ENCODE assay signal across 8 mouse cellular contexts in genomic region chr9:90076849-90077461, GRCm38 (mm10). TPM values are rescaled to one million over a fixed set of nuclear protein-coding genes. Genes with fewer than 3 reads are reported as not detected.
DNase-seq lines count a peak whose midpoint lies in the region; ATAC-seq lines count a peak whose summit lies in the region.

No protein-coding gene starts in this region.

- DNase-seq in CD8-positive naive resting alpha-beta T cell, adult 2 months (ENCODE audit: low read depth in 2 of 2, low spot score in 2 of 2), result peak; percentile 26 to 42
- DNase-seq in adrenal gland, postnatal 10 days, result peak; percentile 87
- peak; percentile 20 for DNase-seq in embryonic facial prominence, embryonic 14.5 days (ENCODE audit: low spot score)
- DNase-seq in heart, postnatal 36 days, result peak; percentile 68 to 84
- peak; percentile 35 to 71 for DNase-seq in layer of hippocampus, adult 18-20 months (ENCODE audit: low spot score in 2 of 2)
- peak; percentile 81 for DNase-seq in lung, postnatal 14 days
- peak; percentile 59 to 71 for DNase-seq in right cerebral cortex, postnatal 10 days (ENCODE audit: low spot score in 2 of 2)
- peak; percentile 45 for DNase-seq in urinary bladder, postnatal 10 days (ENCODE audit: low spot score)

- intact Hi-C loops in heart, postnatal 36 days (cut with DNase I), result loop anchor here (1.0 to 10.0 kb wide), 3 partner anchors 95 to 372 kb away; partner anchors contain the start of gene Tmed3

- no peaks in the 10 kb centered on the region for H3K36me3 ChIP-seq in embryonic facial prominence, embryonic 14.5 days (ENCODE audit: control insufficient read depth, insufficient read depth, low read length)

- 57% methylated on average over 8 of the region's 8 CpGs for WGBS in embryonic facial prominence, embryonic 14.5 days

- H3K4me1 ChIP-seq in embryonic facial prominence, embryonic 14.5 days (ENCODE audit: control insufficient read depth, insufficient read depth, low read length), result no peaks in the 10 kb centered on the region

- H3K4me2 ChIP-seq in embryonic facial prominence, embryonic 14.5 days (ENCODE audit: low read depth, low read length), result no peak overlapping the region

- H3K4me3 ChIP-seq in embryonic facial prominence, embryonic 14.5 days (ENCODE audit: low read depth, low read length), result no peak overlapping the region

- H3K9ac ChIP-seq in embryonic facial prominence, embryonic 14.5 days (ENCODE audit: low read depth, low read length), result no peak overlapping the region

- 0 out of 2 replicates have a peak, but pooled peaks have one; percentile 42 for ATAC-seq in embryonic facial prominence, embryonic 14.5 days (ENCODE audit: low read depth)

- H3K27me3 ChIP-seq in embryonic facial prominence, embryonic 14.5 days (replicated peaks; ENCODE audit: control insufficient read depth, insufficient read depth, low read length), result no peaks in the 10 kb centered on the region

- no peaks in the 10 kb centered on the region for H3K9me3 ChIP-seq in embryonic facial prominence, embryonic 14.5 days (ENCODE audit: control insufficient read depth, low read length)

- H3K27ac ChIP-seq in embryonic facial prominence, embryonic 14.5 days (replicated peaks; ENCODE audit: low read depth, low read length), result no peak overlapping the region

RNA-seq across cellular contexts. Expression of gene Ctsh, which starts 23.0 kb away (rescaled TPM):
- total RNA-seq in adrenal gland, postnatal 10 days (2021), result 100 to 1,000 TPM in 1 of 2 experiments, 10 to 100 TPM in 1; 98.8 to 134 TPM
- polyA plus RNA-seq in embryonic facial prominence, embryonic 14.5 days (2014; fragmentation: Nextera tagmentation; extraction: Ambion mirVana), result 58.1 and 69.3 TPM in 2 replicates
- total RNA-seq in heart, postnatal 36 days (2021), result 10 to 100 TPM; 56.0 to 58.4 TPM
- total RNA-seq in layer of hippocampus, adult 18-20 months (2021), result 10 to 100 TPM; 13.5 to 15.9 TPM

RNA-seq across cellular contexts. Expression of gene Morf4l1, which starts 37.6 kb away (rescaled TPM):
- total RNA-seq in adrenal gland, postnatal 10 days (2021), result 100 to 1,000 TPM; 279 to 288 TPM
- polyA plus RNA-seq in embryonic facial prominence, embryonic 14.5 days (2014; fragmentation: Nextera tagmentation; extraction: Ambion mirVana), result 445 and 477 TPM in 2 replicates
- total RNA-seq in heart, postnatal 36 days (2021), result 100 to 1,000 TPM; 254 to 268 TPM
- total RNA-seq in layer of hippocampus, adult 18-20 months (2021), result 100 to 1,000 TPM; 441 to 446 TPM

Comparison
In these comparisons a context has a peak if more than half of its experiments do, and no peak if none do; other contexts are left out.
1. DNase-seq: peak in every context shown above with its lines; median percentile 87 in adrenal gland, postnatal 10 days; 81 in lung, postnatal 14 days; 76 in heart, postnatal 36 days; 65 in right cerebral cortex, postnatal 10 days; 53 in layer of hippocampus, adult 18-20 months; 45 in urinary bladder, postnatal 10 days; 34 in CD8-positive naive resting alpha-beta T cell, adult 2 months; 20 in embryonic facial prominence, embryonic 14.5 days.